Mouse (Mus musculus) C2C12 (cell line): ENCODE data around the gene Cmah. TPM values are rescaled to one million over a fixed set of nuclear protein-coding genes. Genes with fewer than 3 reads are reported as not detected.

Experiments
- H3K27me3 ChIP-seq: one replicate; pipeline ENCODE4 v1.6.1; 2011; ENCODE audit not compliant: control insufficient read depth, insufficient read depth, insufficient read length
- H3K36me3 ChIP-seq: one replicate; pipeline ENCODE4 v1.6.1; 2011; ENCODE audit not compliant: control insufficient read depth, insufficient read depth
- H3K4me3 ChIP-seq: one replicate; pipeline ENCODE4 v1.5.1; 2011; ENCODE audit warnings: mild to moderate bottlenecking, control low read depth; ENCODE audit not compliant: poor library complexity, insufficient read depth, severe bottlenecking
- H3K79me2 ChIP-seq: one replicate; pipeline ENCODE4 v1.6.1; 2011; ENCODE audit not compliant: control insufficient read depth, insufficient read depth
- H3K79me3 ChIP-seq: one replicate; pipeline ENCODE4 v1.6.1; 2011; ENCODE audit warnings: low read depth, control low read depth
- H3ac ChIP-seq: one replicate; pipeline ENCODE3; 2011; ENCODE audit warnings: low read depth; ENCODE audit not compliant: control insufficient read depth, insufficient read length
- CEBPB ChIP-seq: IDR thresholded peaks from one replicate; pipeline ENCODE4 v1.6.1; 2011; ENCODE audit warnings: low read depth, mild to moderate bottlenecking, control low read depth, moderate library complexity
- CTCF ChIP-seq: IDR thresholded peaks from one replicate; pipeline ENCODE4 v1.5.1; 2011; ENCODE audit not compliant: control insufficient read depth, insufficient read depth, insufficient read length
- FOSL1 ChIP-seq: IDR thresholded peaks from one replicate; pipeline ENCODE4 v1.8.0; 2011; ENCODE audit warnings: mild to moderate bottlenecking, low read length; ENCODE audit not compliant: poor library complexity, insufficient read depth, severe bottlenecking
- MAX ChIP-seq: IDR thresholded peaks from one replicate; pipeline ENCODE4 v1.6.1; 2011; ENCODE audit warnings: mild to moderate bottlenecking, control low read depth
- MYOD1 ChIP-seq: IDR thresholded peaks from one replicate; pipeline ENCODE4 v1.6.1; 2011; ENCODE audit warnings: low read depth; ENCODE audit not compliant: control insufficient read depth, insufficient read length
- MYOG ChIP-seq: IDR thresholded peaks from one replicate; pipeline ENCODE4 v1.6.1; 2011; ENCODE audit not compliant: control insufficient read depth, insufficient read length; ENCODE audit errors: extremely low read depth
- USF1 ChIP-seq: IDR thresholded peaks from one replicate; pipeline ENCODE4 v1.6.1; 2011; ENCODE audit warnings: low read depth, mild to moderate bottlenecking, control low read depth, moderate library complexity
- polyA plus RNA-seq: library from polyadenylated mRNA; unstranded; fragments of >200 nt; fragmentation: generic; extraction: Trizol; gene quantifications from one replicate; pipeline ENCODE4 v1.2.1, GENCODE M21; 2012; ENCODE audit warnings: missing spikeins

The Cmah gene
- polyA plus RNA-seq, 1 experiment = 0.14 TPM

GRCm38 (mm10) chr13:24297252-24297651, 30.0 kb upstream of the Cmah start:
- no peaks in the 10 kb centered on the region for H3K79me3 ChIP-seq

GRCm38 (mm10) chr13:24305486-24305885, 21.7 kb upstream of the Cmah start:
- Histone ChIP-seq H3K4me3 (no peak overlapping the region), H3K36me3 (no peaks in the 10 kb centered on the region)
- TF ChIP-seq USF1 (no peak), FOSL1 (no peak)

More at GRCm38 (mm10) chr13:24297252-24297651, 30.0 kb upstream of the Cmah start:
- no peak overlapping the region for H3ac ChIP-seq
- no peak overlapping the region for H3K4me3 ChIP-seq
- H3K27me3 ChIP-seq = peaks cover 13% of the 10 kb centered on the region
- H3K36me3 ChIP-seq = no peaks in the 10 kb centered on the region
- H3K79me2 ChIP-seq = no peaks in the 10 kb centered on the region
- TF ChIP-seq CTCF = peak; percentile 70
- TF ChIP-seq CEBPB = no peak

GRCm38 (mm10) chr13:24306248-24306647, 21.0 kb upstream of the Cmah start:
- H3K27me3 ChIP-seq = peaks cover 8% of the 10 kb centered on the region
- no peaks in the 10 kb centered on the region for H3K79me2 ChIP-seq
- no peak overlapping the region for H3K4me3 ChIP-seq
- H3ac ChIP-seq = no peak overlapping the region
- no peaks in the 10 kb centered on the region for H3K79me3 ChIP-seq
- no peaks in the 10 kb centered on the region for H3K36me3 ChIP-seq
- TF ChIP-seq MAX = no peak
- no peak for TF ChIP-seq FOSL1
- no peak for TF ChIP-seq CTCF
- no peak for TF ChIP-seq MYOD1
- no peak for TF ChIP-seq MYOG
- TF ChIP-seq CEBPB = no peak

More at GRCm38 (mm10) chr13:24305486-24305885, 21.7 kb upstream of the Cmah start:
- Histone ChIP-seq H3ac (no peak overlapping the region), H3K79me2 (no peaks in the 10 kb centered on the region), H3K27me3 (peaks cover 8% of the 10 kb centered on the region), H3K79me3 (no peaks in the 10 kb centered on the region)

- H3ac ChIP-seq = no peak overlapping the region
- TF ChIP-seq MYOG = no peak
- no peak for TF ChIP-seq MYOD1
- no peak for TF ChIP-seq CEBPB
- no peak for TF ChIP-seq MAX
- TF ChIP-seq FOSL1 = no peak
- no peak for TF ChIP-seq CTCF
- TF ChIP-seq USF1 = no peak
- no peak overlapping the region for H3K4me3 ChIP-seq
- H3K79me3 ChIP-seq = no peaks in the 10 kb centered on the region
- peaks cover 4% of the 10 kb centered on the region for H3K27me3 ChIP-seq
- no peaks in the 10 kb centered on the region for H3K36me3 ChIP-seq
- no peaks in the 10 kb centered on the region for H3K79me2 ChIP-seq
These were observed 15.9 kb upstream of the Cmah start for GRCm38 (mm10) chr13:24311011-24311940.

GRCm38 (mm10) chr13:24316563-24316962, 10.6 kb upstream of the Cmah start:
- H3K79me2 ChIP-seq = no peaks in the 10 kb centered on the region
- H3K79me3 ChIP-seq = no peaks in the 10 kb centered on the region
- H3K36me3 ChIP-seq = no peaks in the 10 kb centered on the region
- no peaks in the 10 kb centered on the region for H3K27me3 ChIP-seq
- H3ac ChIP-seq = no peak overlapping the region
- no peak overlapping the region for H3K4me3 ChIP-seq
- TF ChIP-seq USF1 (no peak), MAX (no peak), MYOD1 (no peak), CEBPB (no peak), FOSL1 (no peak), MYOG (no peak), CTCF (no peak)

GRCm38 (mm10) chr13:24318618-24319017, 8.6 kb upstream of the Cmah start:
- H3K36me3 ChIP-seq = no peaks in the 10 kb centered on the region
- no peaks in the 10 kb centered on the region for H3K79me3 ChIP-seq
- no peak overlapping the region for H3ac ChIP-seq
- H3K27me3 ChIP-seq = no peaks in the 10 kb centered on the region
- H3K79me2 ChIP-seq = no peaks in the 10 kb centered on the region
- TF ChIP-seq CTCF = no peak
- no peak for TF ChIP-seq USF1
- no peak for TF ChIP-seq CEBPB
- no peak for TF ChIP-seq FOSL1
- no peak for TF ChIP-seq MAX
- no peak for TF ChIP-seq MYOD1
- H3K4me3 ChIP-seq = no peak overlapping the region
